Mouse (Mus musculus): ENCODE measurements around the gene Foxp4. TPM values are rescaled to one million over a fixed set of nuclear protein-coding genes. Genes with fewer than 3 reads are reported as not detected.

Foxp4 gene
- polyA plus RNA-seq, 1 experiment from 2014 or later, result 9.5 TPM

- H3K9me3 ChIP-seq (replicated peaks; ENCODE audit: low read length), result no peaks in the 10 kb centered on the region
- H3K4me2 ChIP-seq (ENCODE audit: low read length), result no peak overlapping the region
- DNase-seq (ENCODE audit: low spot score) (no peak), ATAC-seq (replicated peaks; ENCODE audit: low FRiP score, low read depth) (no peak)
- H3K27ac ChIP-seq, result no peak overlapping the region
- H3K4me1 ChIP-seq (replicated peaks; ENCODE audit: insufficient read depth, low read length), result peaks cover 9% of the 10 kb centered on the region; the same call in 1 of the 2 replicates
- no peaks in the 10 kb centered on the region for H3K36me3 ChIP-seq (ENCODE audit: insufficient read depth, low read length)
- no peak overlapping the region for H3K4me3 ChIP-seq (replicated peaks; ENCODE audit: low read depth, low read length)
- 42% methylated on average over 12 of the region's 12 CpGs for WGBS
- H3K27me3 ChIP-seq (ENCODE audit: insufficient read depth, low read length), result no peaks in the 10 kb centered on the region
- no peak overlapping the region for H3K9ac ChIP-seq (ENCODE audit: low read depth, low read length)
- TF ChIP-seq CTCF (IDR thresholded peaks at IDR 0.05; ENCODE audit: low read depth), result no peak
These were observed 30.8 kb upstream of the Foxp4 start for GRCm38 (mm10) chr17:47955054-47955741.

- 48% methylated on average over 5 of the region's 5 CpGs for WGBS
- no peak for TF ChIP-seq CTCF (IDR thresholded peaks at IDR 0.05; ENCODE audit: low read depth)
- no peak overlapping the region for H3K27ac ChIP-seq
- H3K9me3 ChIP-seq (replicated peaks; ENCODE audit: low read length), result no peaks in the 10 kb centered on the region
- H3K4me1 ChIP-seq (replicated peaks; ENCODE audit: insufficient read depth, low read length), result peaks cover 9% of the 10 kb centered on the region; the same call in 1 of the 2 replicates
- DNase-seq (ENCODE audit: low spot score) (no peak), ATAC-seq (replicated peaks; ENCODE audit: low FRiP score, low read depth) (no peak)
- H3K4me3 ChIP-seq (replicated peaks; ENCODE audit: low read depth, low read length), result no peak overlapping the region
- no peak overlapping the region for H3K9ac ChIP-seq (ENCODE audit: low read depth, low read length)
- H3K4me2 ChIP-seq (ENCODE audit: low read length), result no peak overlapping the region
- H3K36me3 ChIP-seq (ENCODE audit: insufficient read depth, low read length), result no peaks in the 10 kb centered on the region
- no peaks in the 10 kb centered on the region for H3K27me3 ChIP-seq (ENCODE audit: insufficient read depth, low read length)
These were observed 28.8 kb upstream of the Foxp4 start for GRCm38 (mm10) chr17:47953231-47953630.

GRCm38 (mm10) chr17:47952368-47953081, 28.1 kb upstream of the Foxp4 start:
- Histone ChIP-seq H3K9ac (ENCODE audit: low read depth, low read length) (no peak overlapping the region), H3K9me3 (replicated peaks; ENCODE audit: low read length) (no peaks in the 10 kb centered on the region), H3K4me2 (ENCODE audit: low read length) (no peak overlapping the region), H3K4me3 (replicated peaks; ENCODE audit: low read depth, low read length) (no peak overlapping the region), H3K27ac (no peak overlapping the region), H3K27me3 (ENCODE audit: insufficient read depth, low read length) (no peaks in the 10 kb centered on the region), H3K36me3 (ENCODE audit: insufficient read depth, low read length) (no peaks in the 10 kb centered on the region), H3K4me1 (replicated peaks; ENCODE audit: insufficient read depth, low read length) (peaks cover 9% of the 10 kb centered on the region; the same call in 1 of the 2 replicates)
- no peak for TF ChIP-seq CTCF (IDR thresholded peaks at IDR 0.05; ENCODE audit: low read depth)
- no peak for ATAC-seq (replicated peaks; ENCODE audit: low FRiP score, low read depth)
- WGBS, result 19% methylated on average over 12 of the region's 12 CpGs
- DNase-seq (ENCODE audit: low spot score), result no peak

- ATAC-seq (replicated peaks; ENCODE audit: low FRiP score, low read depth), result no peak
- 71% methylated on average over 13 of the region's 13 CpGs for WGBS
These were observed 27.0 kb upstream of the Foxp4 start for GRCm38 (mm10) chr17:47951452-47951851.

GRCm38 (mm10) chr17:47950831-47951230, 26.4 kb upstream of the Foxp4 start:
- ATAC-seq (replicated peaks; ENCODE audit: low FRiP score, low read depth), result no peak
- WGBS, result 81% methylated on average over 5 of the region's 5 CpGs
- H3K9me3 ChIP-seq (replicated peaks; ENCODE audit: low read length), result no peaks in the 10 kb centered on the region
- H3K4me2 ChIP-seq (ENCODE audit: low read length), result no peak overlapping the region
- H3K4me3 ChIP-seq (replicated peaks; ENCODE audit: low read depth, low read length), result no peak overlapping the region
- no peak overlapping the region for H3K27ac ChIP-seq
- DNase-seq (ENCODE audit: low spot score), result no peak
- TF ChIP-seq CTCF (IDR thresholded peaks at IDR 0.05; ENCODE audit: low read depth), result no peak
- H3K9ac ChIP-seq (ENCODE audit: low read depth, low read length), result no peak overlapping the region
- peaks cover 9% of the 10 kb centered on the region; the same call in 1 of the 2 replicates for H3K4me1 ChIP-seq (replicated peaks; ENCODE audit: insufficient read depth, low read length)
- no peaks in the 10 kb centered on the region for H3K36me3 ChIP-seq (ENCODE audit: insufficient read depth, low read length)
- H3K27me3 ChIP-seq (ENCODE audit: insufficient read depth, low read length), result no peaks in the 10 kb centered on the region

More at GRCm38 (mm10) chr17:47951452-47951851, 27.0 kb upstream of the Foxp4 start:
- no peak for DNase-seq (ENCODE audit: low spot score)
- no peak overlapping the region for H3K4me2 ChIP-seq (ENCODE audit: low read length)
- H3K9ac ChIP-seq (ENCODE audit: low read depth, low read length), result no peak overlapping the region
- no peaks in the 10 kb centered on the region for H3K27me3 ChIP-seq (ENCODE audit: insufficient read depth, low read length)
- H3K9me3 ChIP-seq (replicated peaks; ENCODE audit: low read length), result no peaks in the 10 kb centered on the region
- TF ChIP-seq CTCF (IDR thresholded peaks at IDR 0.05; ENCODE audit: low read depth), result no peak
- peaks cover 9% of the 10 kb centered on the region; the same call in 1 of the 2 replicates for H3K4me1 ChIP-seq (replicated peaks; ENCODE audit: insufficient read depth, low read length)
- H3K4me3 ChIP-seq (replicated peaks; ENCODE audit: low read depth, low read length), result no peak overlapping the region
- H3K27ac ChIP-seq, result no peak overlapping the region
- no peaks in the 10 kb centered on the region for H3K36me3 ChIP-seq (ENCODE audit: insufficient read depth, low read length)

- H3K27ac ChIP-seq, result no peak overlapping the region
- DNase-seq (ENCODE audit: low spot score) (no peak), ATAC-seq (replicated peaks; ENCODE audit: low FRiP score, low read depth) (no peak)
- no peak overlapping the region for H3K9ac ChIP-seq (ENCODE audit: low read depth, low read length)
- peaks cover 9% of the 10 kb centered on the region; the same call in 1 of the 2 replicates for H3K4me1 ChIP-seq (replicated peaks; ENCODE audit: insufficient read depth, low read length)
- no peaks in the 10 kb centered on the region for H3K27me3 ChIP-seq (ENCODE audit: insufficient read depth, low read length)
- H3K36me3 ChIP-seq (ENCODE audit: insufficient read depth, low read length), result no peaks in the 10 kb centered on the region
- no peak overlapping the region for H3K4me3 ChIP-seq (replicated peaks; ENCODE audit: low read depth, low read length)
- no peak for TF ChIP-seq CTCF (IDR thresholded peaks at IDR 0.05; ENCODE audit: low read depth)
- no peaks in the 10 kb centered on the region for H3K9me3 ChIP-seq (replicated peaks; ENCODE audit: low read length)
- H3K4me2 ChIP-seq (ENCODE audit: low read length), result no peak overlapping the region
- 96% methylated on average over 12 of the region's 12 CpGs for WGBS
These were observed 25.0 kb upstream of the Foxp4 start for GRCm38 (mm10) chr17:47949441-47949840.
